Mouse (Mus musculus) CH12.LX (cell line): ENCODE measurements at regions not wholly inside any gene's neighbourhood (a gene's known extent, or its start where the extent isn't known, plus 50 kb on each side); places are given as distances from the start of the nearest gene placed in this dataset.

Experiments
- DNase-seq: peaks from one replicate; pipeline ENCODE4 v3.0.0-alpha.2; 2013; ENCODE audit errors: extremely low read depth
- H3K27ac ChIP-seq: 2 replicates; pipeline ENCODE4 v1.5.1; 2012; ENCODE audit warnings: low read depth, mild to moderate bottlenecking, control low read depth, moderate library complexity; ENCODE audit not compliant: insufficient read depth
- H3K27me3 ChIP-seq: replicated peaks from 2 replicates; pipeline ENCODE3; 2012; ENCODE audit warnings: inconsistent platforms
- H3K36me3 ChIP-seq, 2 experiments: replicated peaks in 1 of 2; 2 replicates each; pipeline versions ENCODE3 to v1.6.1; 2012; ENCODE audit warnings: inconsistent platforms in 1 of 2, low read length in 1 of 2, mild to moderate bottlenecking in 1 of 2, mixed read lengths in 1 of 2, moderate library complexity in 1 of 2; ENCODE audit not compliant: control insufficient read depth in 1 of 2, insufficient read depth in 1 of 2
- H3K4me1 ChIP-seq, 2 experiments: 2 replicates each; pipeline ENCODE4 v1.6.1; 2012; ENCODE audit warnings: inconsistent platforms in 1 of 2, moderate library complexity in 1 of 2; ENCODE audit not compliant: insufficient read depth in 2 of 2, control insufficient read depth in 1 of 2
- H3K4me2 ChIP-seq: 2 replicates; pipeline ENCODE4 v1.6.1; 2012; ENCODE audit warnings: low read depth, mild to moderate bottlenecking, control low read depth; ENCODE audit not compliant: poor library complexity, insufficient read depth, severe bottlenecking
- H3K4me3 ChIP-seq, 3 experiments: fragments of 150-350 bp in 1 of 3; sonication (generic) in 1 of 3; replicated peaks in 1 of 3; 2 replicates each; pipeline versions ENCODE3 to v1.5.1; 2011 to 2012; ENCODE audit warnings: low read depth in 2 of 3, low read length in 2 of 3, mild to moderate bottlenecking in 2 of 3, moderate library complexity in 2 of 3, control low read depth in 1 of 3, improper control_type of control experiment in 1 of 3, inconsistent platforms in 1 of 3, mixed read lengths in 1 of 3; ENCODE audit not compliant: poor library complexity in 1 of 3
- H3K79me2 ChIP-seq: replicated peaks from 2 replicates; pipeline ENCODE4 v1.6.1; 2012; ENCODE audit warnings: mild to moderate bottlenecking, moderate library complexity; ENCODE audit not compliant: control insufficient read depth, poor library complexity, insufficient read depth, severe bottlenecking; ENCODE audit errors: extremely low read depth
- H3K9ac ChIP-seq: 2 replicates; pipeline ENCODE4 v1.6.1; 2012; ENCODE audit warnings: low read depth, mild to moderate bottlenecking, control low read depth, moderate library complexity; ENCODE audit not compliant: insufficient read depth
- H3K9me3 ChIP-seq: replicated peaks from 2 replicates; pipeline ENCODE3; 2012; ENCODE audit warnings: low read length, inconsistent platforms, mixed read lengths
- BHLHE40 ChIP-seq: IDR thresholded peaks from 2 replicates; pipeline ENCODE4 v1.6.1; 2011; ENCODE audit warnings: mild to moderate bottlenecking, low read depth, low read length, improper control_type of control experiment
- CHD2 ChIP-seq: IDR thresholded peaks from 2 replicates; pipeline ENCODE4 v1.6.1; 2011; ENCODE audit warnings: low read length, improper control_type of control experiment
- CTCF ChIP-seq, 2 experiments: IDR thresholded peaks in 1 of 2; conservative IDR thresholded peaks in 1 of 2; 2 replicates each; pipeline ENCODE4 v1.5.1; 2011 to 2012; ENCODE audit warnings: low read depth in 2 of 2, low read length in 2 of 2, improper control_type of control experiment in 1 of 2, inconsistent platforms in 1 of 2, mild to moderate bottlenecking in 1 of 2, moderate library complexity in 1 of 2
- E2F4 ChIP-seq: IDR thresholded peaks from 2 replicates; pipeline ENCODE4 v1.6.1; 2011; ENCODE audit warnings: low read depth, low read length, improper control_type of control experiment; ENCODE audit not compliant: insufficient replicate concordance
- EP300 ChIP-seq: IDR thresholded peaks from 2 replicates; pipeline ENCODE4 v1.6.1; 2011; ENCODE audit warnings: low read length, improper control_type of control experiment
- GABPA ChIP-seq: IDR thresholded peaks from 2 replicates; pipeline ENCODE4 v1.6.1; 2012; ENCODE audit warnings: low read depth, low read length, improper control_type of control experiment, inconsistent platforms; ENCODE audit not compliant: insufficient replicate concordance
- HCFC1 ChIP-seq: IDR thresholded peaks from 2 replicates; pipeline ENCODE4 v1.6.1; 2012; ENCODE audit warnings: low read depth, mild to moderate bottlenecking, inconsistent platforms, low read length, improper control_type of control experiment
- IRF4 ChIP-seq: IDR thresholded peaks from 2 replicates; pipeline ENCODE4 v1.6.1; 2014; ENCODE audit warnings: low read depth, mild to moderate bottlenecking, inconsistent platforms, low read length, improper control_type of control experiment
- MAX ChIP-seq: IDR thresholded peaks from 2 replicates; pipeline ENCODE4 v1.6.1; 2011; ENCODE audit warnings: low read length, improper control_type of control experiment
- MXI1 ChIP-seq: IDR thresholded peaks from 2 replicates; pipeline ENCODE4 v1.6.1; 2011; ENCODE audit warnings: mild to moderate bottlenecking, low read depth, low read length, improper control_type of control experiment
- MYC ChIP-seq: IDR thresholded peaks from 2 replicates; pipeline ENCODE4 v1.6.1; 2011; ENCODE audit warnings: low read depth, mild to moderate bottlenecking, improper control_type of control experiment, low read length
- NRF1 ChIP-seq: IDR thresholded peaks from 2 replicates; pipeline ENCODE4 v1.6.1; 2014; ENCODE audit warnings: low read depth, mild to moderate bottlenecking, inconsistent platforms, low read length, improper control_type of control experiment, moderate library complexity
- POLR2A ChIP-seq: IDR thresholded peaks from 2 replicates; pipeline ENCODE4 v1.6.1; 2011; ENCODE audit warnings: low read depth, mild to moderate bottlenecking, improper control_type of control experiment, low read length
- POLR2AphosphoS2 ChIP-seq: IDR thresholded peaks from 2 replicates; pipeline ENCODE4 v1.6.1; 2011; ENCODE audit warnings: low read depth, low read length, improper control_type of control experiment
- TCF12 ChIP-seq: IDR thresholded peaks from 2 replicates; pipeline ENCODE4 v1.6.1; 2014; ENCODE audit warnings: low read depth, mild to moderate bottlenecking, inconsistent platforms, low read length, improper control_type of control experiment
- UBTF ChIP-seq: IDR thresholded peaks from 2 replicates; pipeline ENCODE4 v1.6.1; 2012; ENCODE audit warnings: low read depth, mild to moderate bottlenecking, inconsistent platforms, low read length, improper control_type of control experiment, moderate library complexity
- USF2 ChIP-seq: conservative IDR thresholded peaks from 2 replicates; pipeline ENCODE4 v1.6.1; 2011; ENCODE audit warnings: low read depth, low read length, improper control_type of control experiment
- ZC3H11A ChIP-seq: IDR thresholded peaks from 2 replicates; pipeline ENCODE4 v1.6.1; 2012; ENCODE audit warnings: low read depth, mild to moderate bottlenecking, inconsistent platforms, low read length, improper control_type of control experiment
- ZKSCAN1 ChIP-seq: IDR thresholded peaks from 2 replicates; pipeline ENCODE4 v1.6.1; 2012; ENCODE audit warnings: low read depth, inconsistent platforms, low read length, improper control_type of control experiment, borderline replicate concordance
- ZNF384 ChIP-seq: IDR thresholded peaks from 2 replicates; pipeline ENCODE4 v1.6.1; 2012; ENCODE audit warnings: low read depth, low read length, improper control_type of control experiment, inconsistent platforms
- dilution Hi-C: fragments of 300-500 bp; cut with MboI; formaldehyde crosslinking; loops from 2 replicates; pipeline ENCODE4 v1.14.3; 2020; ENCODE audit warnings: low sequenced_read_pairs; ENCODE audit not compliant: extremely low pct_unique_long_range_greater_than_20kb, extremely low pct_ligation_motif_present
- in situ Hi-C: fragments of 300-500 bp; cut with MboI; formaldehyde crosslinking; loops from 3 replicates; pipeline ENCODE4 v1.14.3; 2019; ENCODE audit warnings: low sequenced_read_pairs, low pct_ligation_motif_present, low pct_unique_long_range_greater_than_20kb, mixed read lengths

- no peak overlapping the region for H3K27ac ChIP-seq
- dilution Hi-C loops (no loop called here), in situ Hi-C loops (loop anchor here (10.0 kb wide), 1 partner anchor 600 kb away; no protein-coding TSS in a partner anchor)
- no peaks in the 10 kb centered on the region for H3K27me3 ChIP-seq
- H3K9ac ChIP-seq: no peak overlapping the region
- H3K36me3 ChIP-seq: no peaks in the 10 kb centered on the region
- peaks cover 10 to 39% of the 10 kb centered on the region in 2 experiments for H3K4me1 ChIP-seq
- no peak overlapping the region for H3K4me2 ChIP-seq
- H3K9me3 ChIP-seq: no peaks in the 10 kb centered on the region
- no peak for TF ChIP-seq BHLHE40
- no peak for TF ChIP-seq MAX
- no peak for TF ChIP-seq E2F4
- TF ChIP-seq NRF1: no peak
- no peak for TF ChIP-seq HCFC1
- TF ChIP-seq CTCF (conservative IDR thresholded peaks at IDR 0.05 in 1 of 2, IDR thresholded peaks at IDR 0.05 in 1 of 2; ENCODE audit: low read depth in 2 of 2, low read length in 2 of 2): no peak
- TF ChIP-seq CHD2: no peak
- no peak for TF ChIP-seq POLR2A
- TF ChIP-seq IRF4: no peak
- no peak overlapping the region for H3K4me3 ChIP-seq
- no peak for DNase-seq
- H3K79me2 ChIP-seq: no peaks in the 10 kb centered on the region
Measured at GRCm38 (mm10) chr3:38254896-38255295, 229.7 kb downstream of the Ankrd50 start.

GRCm38 (mm10) chr3:38251592-38251991, 233.1 kb downstream of the Ankrd50 start:
- H3K4me2 ChIP-seq: peak overlapping the region; percentile 95
- dilution Hi-C loops (no loop called here), in situ Hi-C loops (loop anchor here (10.0 kb wide), 1 partner anchor 603 kb away; no protein-coding TSS in a partner anchor)
- no peak overlapping the region for H3K4me3 ChIP-seq
- no peaks in the 10 kb centered on the region for H3K36me3 ChIP-seq
- DNase-seq: no peak
- no peaks in the 10 kb centered on the region for H3K9me3 ChIP-seq
- TF ChIP-seq TCF12 (peak; percentile 18; the same call in 1 of the 2 replicates), ZKSCAN1 (no peak), BHLHE40 (peak; percentile 65), EP300 (peak; percentile 20; the same call in 1 of the 2 replicates), ZNF384 (no peak)
- H3K9ac ChIP-seq: no peak overlapping the region
- H3K27ac ChIP-seq: no peak overlapping the region
- no peaks in the 10 kb centered on the region for H3K27me3 ChIP-seq
- H3K4me1 ChIP-seq: peaks cover 4 to 23% of the 10 kb centered on the region in 2 experiments
- H3K79me2 ChIP-seq: no peaks in the 10 kb centered on the region

GRCm38 (mm10) chr3:38250552-38250951, 234.1 kb downstream of the Ankrd50 start:
- no peak overlapping the region for H3K9ac ChIP-seq
- H3K4me2 ChIP-seq: peak overlapping the region; percentile 95
- in situ Hi-C loops: loop anchor here (10.0 kb wide), 1 partner anchor 604 kb away; no protein-coding TSS in a partner anchor
- dilution Hi-C loops: no loop called here
- peaks cover 4 to 21% of the 10 kb centered on the region in 2 experiments for H3K4me1 ChIP-seq
- no peaks in the 10 kb centered on the region for H3K27me3 ChIP-seq
- no peak for TF ChIP-seq MYC
- no peak for TF ChIP-seq GABPA
- TF ChIP-seq MXI1: no peak
- TF ChIP-seq UBTF: no peak
- no peak for TF ChIP-seq ZC3H11A
- no peak for TF ChIP-seq CTCF (conservative IDR thresholded peaks at IDR 0.05 in 1 of 2, IDR thresholded peaks at IDR 0.05 in 1 of 2; ENCODE audit: low read depth in 2 of 2, low read length in 2 of 2)
- TF ChIP-seq E2F4: no peak
- TF ChIP-seq POLR2AphosphoS2: no peak
- TF ChIP-seq USF2: no peak
- no peaks in the 10 kb centered on the region for H3K9me3 ChIP-seq
- no peak for DNase-seq
- H3K36me3 ChIP-seq: no peaks in the 10 kb centered on the region
- peak overlapping the region in 1 of 3 experiments; percentile 53 for H3K4me3 ChIP-seq
- H3K27ac ChIP-seq: no peak overlapping the region
- H3K79me2 ChIP-seq: no peaks in the 10 kb centered on the region
